In the genomic region with DNA sequence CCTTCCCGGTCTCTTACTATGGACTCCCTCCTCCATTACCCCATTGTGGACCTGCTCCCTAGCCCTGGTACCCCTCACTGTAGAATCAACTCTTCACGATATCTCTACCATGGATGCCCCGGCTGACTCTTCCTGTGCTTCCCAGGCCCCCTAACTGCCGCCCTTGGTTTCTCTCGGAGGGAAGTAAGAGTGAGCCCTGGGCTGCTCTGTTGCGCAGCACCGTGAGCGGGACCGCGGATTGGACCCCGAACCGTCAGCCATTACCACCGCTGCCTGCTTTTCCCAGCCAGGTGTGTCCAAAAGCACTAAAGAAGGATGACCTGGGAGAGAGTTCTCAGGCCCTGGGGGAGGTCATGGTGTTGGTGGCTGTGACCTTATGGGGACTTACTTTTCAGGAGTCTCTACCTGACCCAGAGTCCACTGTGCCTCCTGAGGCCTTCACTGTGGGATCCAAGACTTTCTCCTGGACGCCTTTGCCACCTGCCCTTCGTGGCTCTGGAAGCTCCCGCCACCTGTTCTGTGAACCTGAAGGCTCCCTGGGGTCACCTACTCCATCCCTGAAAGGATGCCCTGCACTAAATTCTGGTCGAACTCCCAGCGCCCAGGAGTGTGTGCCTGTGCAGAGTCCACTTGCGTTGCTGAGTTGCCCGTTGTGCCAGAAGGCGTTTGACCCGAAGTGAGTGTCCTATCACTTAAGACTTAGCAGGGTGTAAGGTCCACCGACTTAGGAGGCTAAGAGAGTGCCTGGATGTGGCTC, we compare ENCODE assay signal across 8 mouse cellular contexts. TPM values are rescaled to one million over a fixed set of nuclear protein-coding genes. Genes with fewer than 3 reads are reported as not detected.
DNase-seq lines count a peak whose midpoint lies in the region; ATAC-seq and TF ChIP-seq lines count a peak whose summit lies in the region.

No protein-coding gene starts in this region.

- H3K27ac ChIP-seq in forebrain, postnatal 0 days (ENCODE audit: low read depth, low read length) = peak overlapping the region; percentile 99
- H3K27ac ChIP-seq in lung, postnatal 0 days (ENCODE audit: low read length) = peak overlapping the region; percentile 94

- peak; percentile 35 to 79 for DNase-seq in adrenal gland, adult (ENCODE audit: inconsistent age in 2 of 2, low spot score in 1 of 2)
- DNase-seq in adrenal gland, adult 8-10 months = no peak
- DNase-seq in thymus, postnatal 10 days (ENCODE audit: low spot score in 2 of 2) = peak; percentile 29 to 30
- DNase-seq in thymus, postnatal 25 days = no peak
- DNase-seq in forebrain, postnatal 0 days = peak; percentile 10
- DNase-seq in kidney, adult 18-20 months = peak; percentile 66
- DNase-seq in lung, postnatal 0 days (ENCODE audit: low spot score) = no peak
- peak; percentile 42 for DNase-seq in thymus, postnatal 14 days

- peak overlapping the region; percentile 96 for H3K4me2 ChIP-seq in forebrain, postnatal 0 days (ENCODE audit: low read depth)
- H3K4me2 ChIP-seq in lung, postnatal 0 days (replicated peaks; ENCODE audit: low read depth, low read length) = peak overlapping the region; percentile 89

- 0 out of 2 replicates have a peak, but pooled peaks cover 4% of the 10 kb centered on the region for H3K36me3 ChIP-seq in forebrain, postnatal 0 days (ENCODE audit: insufficient read depth)
- H3K36me3 ChIP-seq in lung, postnatal 0 days (ENCODE audit: insufficient read depth, low read length) = no peaks in the 10 kb centered on the region

- WGBS in forebrain, postnatal 0 days = 8% methylated on average over 23 of the region's 23 CpGs
- WGBS in lung, postnatal 0 days = 10% methylated on average over 23 of the region's 23 CpGs

- H3K9me3 ChIP-seq in forebrain, postnatal 0 days (ENCODE audit: low read length) = no peaks in the 10 kb centered on the region
- H3K9me3 ChIP-seq in lung, postnatal 0 days (ENCODE audit: low read length) = no peaks in the 10 kb centered on the region

- no peak for TF ChIP-seq EP300 in lung, postnatal 0 days (IDR thresholded peaks at IDR 0.05)

- H3K27me3 ChIP-seq in forebrain, postnatal 0 days (ENCODE audit: insufficient read depth, low read length) = no peaks in the 10 kb centered on the region
- no peaks in the 10 kb centered on the region for H3K27me3 ChIP-seq in lung, postnatal 0 days (replicated peaks; ENCODE audit: insufficient read depth, low read length)

- peak; percentile 21 for ATAC-seq in forebrain, postnatal 0 days
- ATAC-seq in lung, postnatal 0 days = peak; percentile 9

- peak overlapping the region; percentile 87 for H3K9ac ChIP-seq in forebrain, postnatal 0 days
- peak overlapping the region; percentile 75 for H3K9ac ChIP-seq in lung, postnatal 0 days (replicated peaks; ENCODE audit: low read depth)

- peaks cover 36% of the 10 kb centered on the region for H3K4me1 ChIP-seq in forebrain, postnatal 0 days (ENCODE audit: insufficient read depth)
- peaks cover 6% of the 10 kb centered on the region for H3K4me1 ChIP-seq in lung, postnatal 0 days (ENCODE audit: insufficient read depth, low read depth, low read length)

- H3K4me3 ChIP-seq in forebrain, postnatal 0 days (ENCODE audit: low read depth, low read length) = peak overlapping the region; percentile 59
- H3K4me3 ChIP-seq in lung, postnatal 0 days (ENCODE audit: low read depth, low read length) = peak overlapping the region; percentile 63

- TF ChIP-seq CTCF in forebrain, postnatal 0 days (IDR thresholded peaks at IDR 0.05; ENCODE audit: low read depth) = 0 out of 2 replicates have a peak, but pooled peaks have one; percentile 5
- no peak for TF ChIP-seq CTCF in lung, postnatal 0 days (IDR thresholded peaks at IDR 0.05)

RNA-seq across cellular contexts. Expression of gene Faap20, which starts 0.9 kb away (rescaled TPM):
- 10 to 100 TPM; 57.4 to 70.1 (median 60.8) TPM for total RNA-seq in adrenal gland, adult 8-10 months (2022)
- total RNA-seq in forebrain, postnatal 0 days (2014; rRNA removed) = 48.7 and 51.8 TPM in 2 replicates
- 59.9 and 60.7 TPM in 2 replicates for polyA plus RNA-seq in forebrain, postnatal 0 days (2015; fragmentation: Nextera tagmentation; extraction: Ambion mirVana)
- polyA plus RNA-seq in lung, postnatal 0 days (2015; fragmentation: Nextera tagmentation; extraction: Ambion mirVana) = 61.4 and 66.6 TPM in 2 replicates

RNA-seq across cellular contexts. Expression of gene Ski, which starts 28.1 kb away (rescaled TPM):
- 10 to 100 TPM; 64.1 to 85.4 (median 69.1) TPM for total RNA-seq in adrenal gland, adult 8-10 months (2022)
- 66.9 and 68.7 TPM in 2 replicates for total RNA-seq in forebrain, postnatal 0 days (2014; rRNA removed)
- polyA plus RNA-seq in forebrain, postnatal 0 days (2015; fragmentation: Nextera tagmentation; extraction: Ambion mirVana) = 11.7 and 12.2 TPM in 2 replicates
- 22.6 and 23.2 TPM in 2 replicates for polyA plus RNA-seq in lung, postnatal 0 days (2015; fragmentation: Nextera tagmentation; extraction: Ambion mirVana)

Comparison
In these comparisons a context has a peak if more than half of its experiments do, and no peak if none do; other contexts are left out.
1. DNase-seq: peak in adrenal gland, adult (2 of 2), thymus, postnatal 10 days (2 of 2), forebrain, postnatal 0 days (single experiment), kidney, adult 18-20 months (single experiment) and thymus, postnatal 14 days (single experiment); none in adrenal gland, adult 8-10 months (single experiment), thymus, postnatal 25 days (single experiment) and lung, postnatal 0 days (single experiment).